Mouse (Mus musculus) embryonic facial prominence, embryonic 11.5 days (tissue): ENCODE measurements around the gene Timp3. TPM values are rescaled to one million over a fixed set of nuclear protein-coding genes. Genes with fewer than 3 reads are reported as not detected.

ENCODE experiments used
- ATAC-seq: fragments of 200-750 bp; cut with Nextera tagmentation; replicated peaks from 2 replicates; pipeline ENCODE4 v1.8.0; 2017; ENCODE audit warnings: low read depth; ENCODE audit not compliant: insufficient number of reproducible peaks, low FRiP score, low TSS enrichment
- DNase-seq: peaks from one replicate; pipeline ENCODE4 v3.0.0-alpha.2; 2015; ENCODE audit warnings: low spot score
- H3K27ac ChIP-seq: fragments of 300-500 bp; sonication (generic); replicated peaks from 2 replicates; pipeline ENCODE4 v1.5.1; 2014; ENCODE audit warnings: mild to moderate bottlenecking, low read depth, low read length, control low read depth
- H3K27me3 ChIP-seq: fragments of 300-500 bp; sonication (generic); 2 replicates; pipeline ENCODE4 v1.6.1; 2014; ENCODE audit warnings: mild to moderate bottlenecking, low read length, moderate library complexity, mixed read lengths; ENCODE audit not compliant: control insufficient read depth, insufficient read depth
- H3K36me3 ChIP-seq: fragments of 300-500 bp; sonication (generic); replicated peaks from 2 replicates; pipeline ENCODE4 v1.6.1; 2014; ENCODE audit warnings: low read depth, mild to moderate bottlenecking, low read length, moderate library complexity, mixed read lengths; ENCODE audit not compliant: control insufficient read depth, insufficient read depth
- H3K4me1 ChIP-seq: fragments of 300-500 bp; sonication (generic); 2 replicates; pipeline ENCODE4 v1.6.1; 2014; ENCODE audit warnings: low read length, mixed read lengths; ENCODE audit not compliant: control insufficient read depth, insufficient read depth
- H3K4me2 ChIP-seq: fragments of 300-500 bp; sonication (generic); 2 replicates; pipeline ENCODE4 v1.6.1; 2014; ENCODE audit warnings: low read depth, mild to moderate bottlenecking, control low read depth, low read length, moderate library complexity
- H3K4me3 ChIP-seq: fragments of 300-500 bp; sonication (generic); 2 replicates; pipeline ENCODE4 v1.5.1; 2014; ENCODE audit warnings: low read depth, low read length, control low read depth
- H3K9ac ChIP-seq: fragments of 300-500 bp; sonication (generic); replicated peaks from 2 replicates; pipeline ENCODE4 v1.6.1; 2014; ENCODE audit warnings: mild to moderate bottlenecking, control low read depth, low read length
- H3K9me3 ChIP-seq: fragments of 300-500 bp; sonication (generic); replicated peaks from 2 replicates; pipeline ENCODE4 v1.6.1; 2016; ENCODE audit warnings: mild to moderate bottlenecking, low read length, inconsistent platforms, mixed read lengths; ENCODE audit not compliant: control insufficient read depth
- WGBS: fragments of 180-500 bp; shearing (Covaris S2); extraction: QIAGEN DNeasy Blood & Tissue Kit; methylation state at CpG from one replicate; pipeline ENCODE4 v1.1.7; 2014; 5-methylcytosine and 5-hydroxymethylcytosine counted together
- polyA plus RNA-seq: library from polyadenylated mRNA; unstranded; fragments of >200 nt; fragmentation: Nextera tagmentation; extraction: Ambion mirVana; gene quantifications from 2 replicates; pipeline ENCODE4 v1.2.1, GENCODE M21; 2014

The Timp3 gene
- polyA plus RNA-seq, 1 experiment from 2014 or later = 40.0 TPM

GRCm38 (mm10) chr10:86290109-86290771, 9.9 kb upstream of the Timp3 start:
- Histone ChIP-seq H3K4me2 (no peak overlapping the region), H3K36me3 (no peaks in the 10 kb centered on the region), H3K9me3 (no peaks in the 10 kb centered on the region), H3K4me1 (peaks cover 8% of the 10 kb centered on the region), H3K27me3 (no peaks in the 10 kb centered on the region), H3K9ac (no peak overlapping the region), H3K27ac (no peak overlapping the region), H3K4me3 (no peak overlapping the region)
- DNase-seq (no peak), ATAC-seq (no peak)
- WGBS = 78% methylated on average over 8 of the region's 8 CpGs

- 66% methylated on average over 1 of the region's 1 CpGs for WGBS
- peak overlapping the region; percentile 87; the same call in 1 of the 2 replicates for H3K27ac ChIP-seq
These were observed 6.3 kb upstream of the Timp3 start for GRCm38 (mm10) chr10:86293880-86294279.

GRCm38 (mm10) chr10:86294599-86295365, 5.4 kb upstream of the Timp3 start:
- peak overlapping the region; percentile 29 for H3K9ac ChIP-seq
- 47% methylated on average over 10 of the region's 10 CpGs for WGBS
- ATAC-seq = peak; percentile 76
- peak; percentile 59 for DNase-seq
- no peaks in the 10 kb centered on the region for H3K27me3 ChIP-seq
- H3K36me3 ChIP-seq = no peaks in the 10 kb centered on the region
- peak overlapping the region; percentile 87 for H3K27ac ChIP-seq
- no peak overlapping the region for H3K4me3 ChIP-seq
- H3K4me1 ChIP-seq = peaks cover 15% of the 10 kb centered on the region
- H3K9me3 ChIP-seq = no peaks in the 10 kb centered on the region
- peak overlapping the region; percentile 23 for H3K4me2 ChIP-seq

More at GRCm38 (mm10) chr10:86293880-86294279, 6.3 kb upstream of the Timp3 start:
- Histone ChIP-seq H3K4me1 (peaks cover 15% of the 10 kb centered on the region), H3K36me3 (no peaks in the 10 kb centered on the region), H3K4me3 (no peak overlapping the region), H3K27me3 (no peaks in the 10 kb centered on the region), H3K9me3 (no peaks in the 10 kb centered on the region), H3K4me2 (no peak overlapping the region), H3K9ac (no peak overlapping the region)
- ATAC-seq (no peak), DNase-seq (no peak)

- WGBS = 11% methylated on average over 13 of the region's 13 CpGs
- Histone ChIP-seq H3K27ac (peak overlapping the region; percentile 87), H3K27me3 (no peaks in the 10 kb centered on the region), H3K4me2 (peak overlapping the region; percentile 58), H3K4me1 (peaks cover 15% of the 10 kb centered on the region), H3K9me3 (no peaks in the 10 kb centered on the region), H3K9ac (peak overlapping the region; percentile 41), H3K4me3 (peak overlapping the region; percentile 23), H3K36me3 (no peaks in the 10 kb centered on the region)
- ATAC-seq (peak; percentile 66), DNase-seq (peak; percentile 86)
These were observed 4.6 kb upstream of the Timp3 start for GRCm38 (mm10) chr10:86295454-86296098.

GRCm38 (mm10) chr10:86296111-86296510, 4.1 kb upstream of the Timp3 start:
- Histone ChIP-seq H3K4me3 (peak overlapping the region; percentile 23), H3K9me3 (no peaks in the 10 kb centered on the region), H3K27me3 (no peaks in the 10 kb centered on the region), H3K27ac (peak overlapping the region; percentile 87), H3K36me3 (no peaks in the 10 kb centered on the region), H3K9ac (peak overlapping the region; percentile 41), H3K4me2 (peak overlapping the region; percentile 58), H3K4me1 (peaks cover 15% of the 10 kb centered on the region)
- DNase-seq (peak; percentile 82), ATAC-seq (peak; percentile 30; the same call in 1 of the 2 replicates)
- WGBS = 3% methylated on average over 14 of the region's 14 CpGs

GRCm38 (mm10) chr10:86297307-86297706, 2.9 kb upstream of the Timp3 start:
- ATAC-seq = no peak

GRCm38 (mm10) chr10:86298326-86298725, 1.8 kb upstream of the Timp3 start:
- H3K27me3 ChIP-seq = no peaks in the 10 kb centered on the region
- DNase-seq (no peak), ATAC-seq (no peak)
- no peak overlapping the region for H3K4me2 ChIP-seq
- no peaks in the 10 kb centered on the region for H3K36me3 ChIP-seq
- peaks cover 19% of the 10 kb centered on the region for H3K4me1 ChIP-seq
- 70% methylated on average over 6 of the region's 6 CpGs for WGBS
- no peak overlapping the region for H3K4me3 ChIP-seq
- no peak overlapping the region for H3K27ac ChIP-seq
- no peak overlapping the region for H3K9ac ChIP-seq
- no peaks in the 10 kb centered on the region for H3K9me3 ChIP-seq

More at GRCm38 (mm10) chr10:86297307-86297706, 2.9 kb upstream of the Timp3 start:
- H3K4me3 ChIP-seq = no peak overlapping the region
- no peak overlapping the region for H3K4me2 ChIP-seq
- H3K27ac ChIP-seq = no peak overlapping the region
- H3K27me3 ChIP-seq = no peaks in the 10 kb centered on the region
- H3K9ac ChIP-seq = no peak overlapping the region
- no peaks in the 10 kb centered on the region for H3K9me3 ChIP-seq
- DNase-seq = no peak
- no peaks in the 10 kb centered on the region for H3K36me3 ChIP-seq
- WGBS = 91% methylated on average over 2 of the region's 2 CpGs
- H3K4me1 ChIP-seq = peaks cover 15% of the 10 kb centered on the region
